Mouse (Mus musculus): ENCODE data around the gene Ppp1r8. TPM values are rescaled to one million over a fixed set of nuclear protein-coding genes. Genes with fewer than 3 reads are reported as not detected.
A peak's percentile ranks its signal among the peaks of the same experiment; 100 is the strongest.

Gene Ppp1r8
- 10 to 100 TPM; 20.7 to 22.7 TPM for total RNA-seq (2021)
- long read RNA-seq, experiment 1, partial matches to known transcripts = 0 of 9 reads
- long read RNA-seq, experiment 1, other reads (novel, unspliced or antisense) = 4 of 9 reads
- long read RNA-seq, experiment 2, partial matches to known transcripts = 3 of 8 reads
- long read RNA-seq, experiment 2, other reads (novel, unspliced or antisense) = 2 of 8 reads

DNA sequence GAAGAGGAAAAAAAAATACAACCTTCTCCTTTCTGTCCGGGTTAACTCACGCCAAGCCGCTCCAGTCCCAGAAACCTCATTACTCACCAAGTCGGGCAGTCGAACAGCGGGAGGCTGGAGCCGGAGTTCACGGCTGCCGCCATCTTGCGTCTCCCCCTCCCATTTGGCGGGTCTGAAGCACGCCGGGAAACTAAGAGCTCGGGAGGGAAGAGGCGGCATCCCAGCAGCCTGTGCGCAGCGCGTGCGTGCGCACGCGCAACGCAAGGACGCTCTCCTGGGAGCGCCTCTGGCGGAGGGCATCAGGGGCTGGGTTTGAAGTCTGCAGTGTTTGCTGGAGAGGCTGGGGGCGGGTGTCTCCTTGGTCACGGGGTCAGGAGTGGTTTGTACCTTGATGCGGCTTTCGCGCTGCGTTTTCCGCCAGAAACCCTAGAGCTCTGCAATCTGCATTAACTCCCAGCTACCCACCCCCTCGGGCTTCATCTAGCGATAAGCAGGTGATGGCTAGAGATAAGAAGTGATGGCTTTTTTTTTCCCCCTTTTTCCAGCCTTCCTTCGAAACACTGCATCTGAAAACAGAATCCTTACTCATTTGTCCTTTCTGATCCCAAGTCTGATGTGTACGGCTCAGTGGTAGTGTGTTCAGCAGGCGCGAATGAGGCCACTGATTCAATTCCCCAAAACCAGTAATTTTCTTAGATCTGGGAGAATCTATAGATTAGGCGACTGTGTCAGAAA lies at the start of gene Ppp1r8:
TSS of gene Ppp1r8 (minus strand) at position 200 of the 735 bp plus-strand sequence.
- DNase-seq = peak; percentile 83

- no peak for DNase-seq
Observed at GRCm38 (mm10) chr4:132884844-132885374, 41.9 kb upstream of the Ppp1r8 start.

DNA sequence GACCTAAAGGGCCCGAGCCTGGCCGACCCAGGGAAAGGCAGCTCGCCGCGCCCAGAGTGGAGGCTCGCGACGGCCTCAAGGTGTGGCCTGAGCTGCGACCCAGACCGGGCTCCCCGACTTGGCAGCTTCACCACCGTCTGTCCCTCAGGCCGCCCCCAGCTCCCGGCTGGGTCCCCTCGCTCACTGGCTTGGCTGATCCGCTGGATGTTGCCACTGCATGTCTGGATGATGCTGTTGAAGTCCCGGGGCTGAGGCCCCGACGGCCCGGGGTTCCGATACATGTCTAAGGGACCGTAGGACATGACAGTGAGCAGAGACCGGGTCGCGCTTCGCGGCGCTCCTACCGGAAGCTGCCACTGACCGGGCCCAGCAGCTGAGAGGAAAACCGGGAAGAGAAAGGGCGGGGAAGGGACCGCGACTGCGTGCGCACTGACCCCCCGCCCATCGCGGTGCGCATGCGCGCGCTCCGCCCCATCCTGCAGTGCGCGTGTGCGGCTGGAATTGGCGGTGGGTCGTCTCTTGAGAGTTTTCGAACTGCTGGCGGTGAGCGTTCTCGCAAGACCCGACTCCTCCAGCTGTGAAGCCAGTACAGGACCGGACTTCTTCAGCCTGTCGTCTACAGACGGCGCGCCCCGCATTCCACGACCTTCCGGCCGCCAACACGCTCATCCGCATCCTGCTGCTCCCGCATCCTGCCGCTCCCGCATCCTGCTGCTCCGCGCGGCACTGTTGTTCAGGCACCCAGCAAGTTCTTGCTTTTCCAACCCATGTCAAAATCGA lies 41.3 kb upstream of the Ppp1r8 start, which contains the start of gene Stx12:
TSS of gene Stx12 (minus strand) at position 446 of the 780 bp plus-strand sequence.
- peak; percentile 92 for DNase-seq

- DNase-seq = no peak
Observed at GRCm38 (mm10) chr4:132883561-132884063, 40.6 kb upstream of the Ppp1r8 start.

DNA sequence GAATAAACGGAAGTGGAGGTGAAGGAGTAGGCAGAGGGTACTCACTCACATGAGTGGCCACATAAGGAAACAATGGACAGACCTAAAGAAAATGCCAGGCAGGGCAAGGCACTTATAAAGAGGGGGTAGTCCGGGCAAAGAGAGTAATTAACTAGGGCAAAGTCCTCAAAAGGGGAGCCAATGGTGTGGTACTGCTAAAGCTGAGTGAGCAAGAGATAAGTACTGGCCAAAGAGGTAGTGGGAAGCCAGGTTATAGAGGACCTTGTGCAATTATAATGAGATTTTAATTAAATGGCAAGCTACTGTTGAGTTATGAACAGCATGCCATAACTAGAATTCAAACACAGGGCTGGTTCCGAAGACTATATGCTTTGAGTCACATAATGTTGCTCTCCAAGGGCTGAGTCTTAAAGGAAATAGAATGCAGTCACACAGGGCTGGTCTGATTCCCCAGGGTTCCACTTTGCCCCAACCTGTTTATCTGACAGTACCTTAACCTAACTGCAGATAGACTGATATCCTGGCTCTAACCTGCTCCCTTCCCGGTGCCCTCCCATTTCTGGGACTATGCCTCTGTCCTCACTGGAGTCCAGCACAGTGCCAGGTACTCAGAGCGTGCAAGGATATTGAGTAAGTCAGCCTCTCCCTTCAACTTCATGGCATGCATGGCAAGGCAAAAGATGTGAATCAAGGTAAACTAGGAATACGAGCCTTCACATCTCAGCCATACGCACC lies 31.6 kb upstream of the Ppp1r8 start:
- DNase-seq = no peak

GRCm38 (mm10) chr4:132873481-132874362 lies 30.8 kb upstream of the Ppp1r8 start:
- DNase-seq = no peak

- no peak for DNase-seq
Observed at GRCm38 (mm10) chr4:132871116-132871515, 28.1 kb upstream of the Ppp1r8 start.

DNA sequence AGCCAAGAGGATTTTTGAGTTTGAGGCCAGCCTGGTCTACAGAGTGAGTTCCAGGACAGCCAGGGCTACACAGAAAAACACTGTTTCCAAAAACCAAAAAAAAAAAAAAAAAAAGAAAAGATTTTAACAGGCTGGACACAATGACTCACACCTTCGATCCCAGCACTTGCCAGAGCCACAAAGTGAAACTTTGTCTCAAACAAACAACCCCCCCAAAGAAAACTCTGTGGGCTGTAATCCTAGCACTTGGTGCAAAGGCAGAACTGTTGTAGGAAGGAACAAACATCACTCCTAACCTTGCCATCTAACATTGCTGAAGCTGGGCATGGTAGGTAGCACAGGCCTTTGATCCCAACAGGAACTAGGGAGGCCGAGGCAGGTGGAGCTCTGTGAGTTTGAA lies 21.9 kb upstream of the Ppp1r8 start:
- DNase-seq = no peak

DNA sequence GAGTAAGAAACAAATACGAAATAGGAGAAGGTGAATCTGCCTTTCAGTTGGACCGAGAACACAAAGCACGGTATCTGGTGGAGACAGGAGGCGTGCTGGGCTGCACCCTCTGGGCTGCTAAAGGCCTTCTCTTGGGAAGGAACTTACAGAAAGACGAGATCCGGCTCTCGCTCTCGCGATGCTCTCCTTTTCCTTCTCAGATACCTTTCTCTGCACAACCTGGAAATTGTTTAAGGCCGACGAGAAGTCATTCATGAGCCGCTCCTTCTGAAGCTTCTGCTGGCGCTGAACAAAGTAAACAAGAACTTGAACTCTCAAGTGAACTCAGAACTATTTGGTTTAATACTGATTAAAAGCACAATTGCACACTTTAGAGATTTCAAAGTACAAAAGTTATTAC lies 20.0 kb upstream of the Ppp1r8 start:
- no peak for DNase-seq

- DNase-seq = no peak
Observed at GRCm38 (mm10) chr4:132860880-132861279, 17.9 kb upstream of the Ppp1r8 start.

DNA sequence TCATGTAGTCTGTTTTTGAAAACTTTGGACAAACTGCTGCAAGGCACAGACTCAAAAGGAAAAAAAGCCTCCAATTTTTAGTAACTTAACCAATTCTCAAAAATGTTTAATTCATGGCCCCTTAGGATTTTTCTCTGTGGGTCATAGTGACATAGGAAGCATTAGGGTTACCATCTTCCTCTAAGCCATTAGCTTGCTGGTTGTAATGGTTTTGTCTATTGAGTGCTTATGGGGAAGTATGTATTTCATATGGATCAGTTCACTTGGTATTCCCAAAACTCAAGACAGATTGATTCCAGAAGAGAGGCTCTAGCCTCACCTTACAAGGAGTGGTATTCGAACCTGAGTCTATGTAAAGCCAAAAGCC lies 719 bp upstream of the Ppp1r8 start:
- DNase-seq = no peak

DNA sequence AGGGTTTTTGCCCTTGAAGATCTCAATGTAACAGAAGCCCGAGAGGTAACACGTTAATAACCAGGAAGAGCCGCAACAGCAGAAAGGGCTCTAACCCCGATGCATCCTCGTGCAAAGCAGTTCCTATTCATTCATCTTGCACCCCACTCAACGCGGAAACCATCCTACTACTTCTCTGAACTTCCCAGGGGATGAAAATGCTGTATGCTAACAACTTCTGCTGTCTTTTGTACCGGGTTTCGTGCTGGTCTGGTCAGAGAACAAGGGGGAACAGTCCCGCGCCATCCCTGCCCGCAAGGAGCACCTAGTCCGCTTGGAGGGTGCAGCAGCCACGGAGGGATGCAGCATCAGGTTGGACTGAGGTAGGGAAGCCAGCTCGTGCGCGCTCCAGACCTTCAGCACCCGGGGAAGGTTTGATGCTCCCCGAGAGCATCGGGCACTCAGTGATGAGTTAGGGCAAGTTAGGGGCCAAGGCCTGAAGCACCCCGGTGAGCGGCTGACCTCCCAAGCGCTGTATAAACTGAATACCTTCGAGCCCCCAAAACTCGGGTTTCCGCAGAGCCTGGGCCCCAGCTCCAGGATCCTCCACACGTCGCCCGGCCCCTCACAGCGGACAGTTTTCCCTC lies 575 bp downstream of the Ppp1r8 start:
- DNase-seq = peak; percentile 17

- DNase-seq = no peak
Observed at GRCm38 (mm10) chr4:132841493-132841892, 1.5 kb downstream of the Ppp1r8 start.

DNA sequence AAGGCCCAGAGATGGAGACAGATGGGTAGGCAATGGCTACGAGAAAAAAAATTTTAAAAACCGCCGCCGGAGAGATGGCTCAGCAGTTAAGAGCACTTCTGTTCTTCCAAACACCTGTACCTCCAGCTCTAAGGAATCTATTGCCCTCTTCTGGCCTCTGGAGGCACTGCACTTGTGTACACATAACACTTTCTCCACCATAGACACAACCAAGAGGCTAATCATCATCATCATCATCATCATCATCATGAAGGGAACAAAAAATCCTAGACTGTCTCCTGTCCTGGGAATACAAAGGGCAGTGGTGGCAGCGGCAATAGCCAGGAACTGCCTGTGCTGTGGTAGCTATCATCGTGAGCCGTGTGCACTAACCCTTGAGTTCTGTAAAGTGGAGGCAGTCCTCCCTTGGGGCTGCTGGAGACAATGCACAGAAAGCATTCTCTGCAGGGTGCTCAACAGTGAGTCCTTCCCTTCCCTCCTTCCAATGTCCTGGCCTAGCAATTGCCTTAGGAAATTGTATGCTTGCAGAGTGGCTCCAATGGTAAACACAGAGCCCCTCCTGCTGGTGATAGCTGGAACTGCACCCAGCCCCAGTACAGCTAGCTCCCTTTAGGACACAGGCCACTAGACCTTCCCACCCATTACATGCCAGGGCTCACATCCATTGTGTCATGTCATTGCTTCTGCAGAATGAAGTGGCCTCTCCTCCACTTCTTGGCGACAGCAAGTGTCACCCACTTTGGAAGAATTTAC lies 19.2 kb downstream of the Ppp1r8 start:
- peak; percentile 78 for DNase-seq

- no peak for DNase-seq
Observed at GRCm38 (mm10) chr4:132818442-132818841, 24.5 kb downstream of the Ppp1r8 start.

GRCm38 (mm10) chr4:132816855-132817254 lies 26.1 kb downstream of the Ppp1r8 start:
- DNase-seq = no peak

DNA sequence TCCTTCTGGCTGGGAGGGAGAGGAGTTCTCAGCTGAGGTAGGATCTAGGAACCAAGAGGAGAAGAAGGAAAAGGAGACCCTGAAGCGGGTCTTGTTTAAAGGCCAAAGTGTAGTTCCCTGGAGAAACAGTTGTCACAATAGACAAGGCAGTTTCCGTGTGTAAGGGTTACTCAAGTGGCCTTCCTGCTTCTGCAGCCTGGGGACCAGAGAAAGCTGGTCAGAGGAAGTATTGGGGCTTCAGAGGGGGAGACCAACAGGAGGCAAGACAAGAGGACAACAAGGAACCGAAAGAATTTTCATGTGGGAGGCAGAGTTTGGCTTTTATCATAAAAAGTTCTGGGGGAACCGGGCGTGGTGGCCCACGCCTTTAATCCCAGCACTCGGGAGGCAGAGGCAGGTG lies 26.6 kb downstream of the Ppp1r8 start:
- DNase-seq = no peak

- no peak for DNase-seq
Observed at GRCm38 (mm10) chr4:132809621-132810020, 33.3 kb downstream of the Ppp1r8 start.

- no peak for DNase-seq
Observed at GRCm38 (mm10) chr4:132807771-132808641, 35.0 kb downstream of the Ppp1r8 start.
